Mouse (Mus musculus) liver, postnatal 0 days (tissue): ENCODE data around the gene Drd3. TPM values are rescaled to one million over a fixed set of nuclear protein-coding genes. Genes with fewer than 3 reads are reported as not detected.
A peak's percentile ranks its signal among the peaks of the same experiment; 100 is the strongest.

Experiments
- ATAC-seq: fragments of 200-750 bp; cut with Nextera tagmentation; 2 replicates; pipeline ENCODE4 v1.8.0; 2017; ENCODE audit warnings: mild to moderate bottlenecking, moderate library complexity
- DNase-seq: peaks from one replicate; pipeline ENCODE4 v3.0.0-alpha.2; 2016
- H3K27ac ChIP-seq: fragments of 300-500 bp; sonication (generic); 2 replicates; pipeline ENCODE4 v1.5.1; 2014; ENCODE audit warnings: antibody characterized with exemption, moderate library complexity, mild to moderate bottlenecking, low read depth
- H3K27me3 ChIP-seq: fragments of 300-500 bp; sonication (generic); 2 replicates; pipeline ENCODE4 v1.6.1; 2014; ENCODE audit warnings: low read length, control low read depth, mixed read lengths; ENCODE audit not compliant: insufficient read depth
- H3K36me3 ChIP-seq: fragments of 300-500 bp; sonication (generic); replicated peaks from 2 replicates; pipeline ENCODE4 v1.6.1; 2014; ENCODE audit warnings: mild to moderate bottlenecking, control low read depth, low read length, moderate library complexity, mixed read lengths; ENCODE audit not compliant: insufficient read depth
- H3K4me1 ChIP-seq: fragments of 300-500 bp; sonication (generic); 2 replicates; pipeline ENCODE4 v1.6.1; 2014; ENCODE audit warnings: antibody characterized with exemption, mild to moderate bottlenecking, control low read depth; ENCODE audit not compliant: insufficient read depth
- H3K4me2 ChIP-seq: fragments of 300-500 bp; sonication (generic); 2 replicates; pipeline ENCODE4 v1.6.1; 2014; ENCODE audit warnings: low read depth, mild to moderate bottlenecking, low read length, moderate library complexity, mixed read lengths
- H3K4me3 ChIP-seq: fragments of 300-500 bp; sonication (generic); 2 replicates; pipeline ENCODE4 v1.5.1; 2014; ENCODE audit warnings: low read depth, low read length
- H3K9ac ChIP-seq: fragments of 300-500 bp; sonication (generic); replicated peaks from 2 replicates; pipeline ENCODE4 v1.6.1; 2014; ENCODE audit warnings: mild to moderate bottlenecking, moderate library complexity
- H3K9me3 ChIP-seq: fragments of 300-500 bp; sonication (generic); 2 replicates; pipeline ENCODE4 v1.6.1; 2016; ENCODE audit warnings: mild to moderate bottlenecking, control low read depth, low read length, mixed read lengths
- CTCF ChIP-seq: sonication (generic); IDR thresholded peaks from 2 replicates; pipeline ENCODE4 v1.5.1; 2016; ENCODE audit warnings: antibody characterized with exemption, low read depth
- EP300 ChIP-seq: IDR thresholded peaks from 2 replicates; pipeline ENCODE4 v1.6.1; 2016; ENCODE audit warnings: antibody characterized with exemption, low read depth, mild to moderate bottlenecking
- WGBS: fragments of 180-500 bp; shearing (Covaris S2); extraction: QIAGEN DNeasy Blood & Tissue Kit; methylation state at CpG from one replicate; pipeline ENCODE4 v1.1.7; 2014; ENCODE audit not compliant: insufficient replicate concordance; 5-methylcytosine and 5-hydroxymethylcytosine counted together
- polyA plus RNA-seq: library from polyadenylated mRNA; unstranded; fragments of >200 nt; fragmentation: Nextera tagmentation; extraction: Ambion mirVana; gene quantifications from 2 replicates; pipeline ENCODE4 v1.2.1, GENCODE M21; 2015

Gene Drd3
- polyA plus RNA-seq, 1 experiment from 2014 or later = not detected

GRCm38 (mm10) chr16:43799541-43799940 is 45.7 kb downstream of the Drd3 start:
- TF ChIP-seq EP300 = no peak
- no peak for TF ChIP-seq CTCF
- ATAC-seq (no peak), DNase-seq (no peak)
- Histone ChIP-seq H3K4me1 (no peaks in the 10 kb centered on the region), H3K9me3 (no peaks in the 10 kb centered on the region), H3K27me3 (no peaks in the 10 kb centered on the region), H3K4me3 (no peak overlapping the region), H3K27ac (no peak overlapping the region), H3K36me3 (no peaks in the 10 kb centered on the region), H3K9ac (no peak overlapping the region), H3K4me2 (no peak overlapping the region)
- 62% methylated on average over 4 of the region's 4 CpGs for WGBS

DNA sequence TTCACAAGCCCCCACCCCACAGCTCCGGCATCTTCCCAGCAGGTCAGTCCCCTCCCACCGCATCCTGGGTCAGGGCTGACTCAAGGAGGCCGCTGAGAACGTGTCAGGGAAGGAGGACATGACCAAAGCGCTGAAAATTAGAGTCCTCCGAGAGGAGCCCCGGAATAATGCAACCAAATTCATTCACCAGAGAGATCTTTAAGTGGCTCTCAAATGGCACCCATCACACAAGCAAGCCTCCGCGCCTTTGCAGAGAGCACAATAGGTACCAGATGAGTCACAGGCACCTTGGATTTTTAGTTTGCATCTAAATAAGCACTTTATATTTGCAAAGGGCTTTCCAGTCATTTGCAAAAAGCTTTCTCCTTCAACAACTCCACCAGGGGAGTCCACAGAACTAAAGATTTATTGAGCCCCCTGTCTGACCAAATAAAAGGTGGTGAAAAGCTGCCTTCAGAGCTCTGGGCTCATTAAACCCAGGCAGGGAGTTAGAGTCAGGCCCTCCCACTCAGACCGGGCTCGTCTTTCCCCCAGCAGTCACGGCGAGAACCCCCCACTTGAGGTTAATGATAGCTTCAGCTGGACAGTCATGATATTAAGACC is 46.4 kb downstream of the Drd3 start:
- DNase-seq (no peak), ATAC-seq (no peak)
- Histone ChIP-seq H3K27ac (no peak overlapping the region), H3K9ac (no peak overlapping the region), H3K4me1 (no peaks in the 10 kb centered on the region), H3K4me2 (no peak overlapping the region), H3K4me3 (no peak overlapping the region), H3K27me3 (no peaks in the 10 kb centered on the region), H3K9me3 (no peaks in the 10 kb centered on the region), H3K36me3 (no peaks in the 10 kb centered on the region)
- WGBS = 38% methylated on average over 13 of the region's 13 CpGs
- TF ChIP-seq CTCF (no peak), EP300 (no peak)

DNA sequence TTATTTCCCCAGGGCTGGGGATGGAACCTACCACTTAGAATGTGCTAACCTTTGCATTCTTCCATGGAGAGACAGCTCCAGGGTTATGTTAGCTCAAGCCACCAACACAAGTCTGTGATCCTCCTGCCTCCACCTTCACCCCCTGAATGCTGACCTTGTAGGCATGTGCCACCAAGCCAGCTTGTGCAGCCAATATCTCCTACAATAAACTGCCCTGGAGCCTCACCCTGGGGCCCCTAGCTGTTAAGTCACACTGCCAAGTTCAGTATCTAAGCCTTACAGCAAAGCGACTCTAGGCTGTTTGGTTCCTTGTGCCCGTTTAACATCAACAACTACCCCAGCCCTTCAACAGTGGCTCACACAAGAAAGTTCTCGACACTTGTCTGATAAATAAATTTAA is 47.3 kb downstream of the Drd3 start:
- Histone ChIP-seq H3K4me3 (no peak overlapping the region), H3K27ac (no peak overlapping the region), H3K36me3 (no peaks in the 10 kb centered on the region), H3K9me3 (no peaks in the 10 kb centered on the region), H3K27me3 (no peaks in the 10 kb centered on the region), H3K4me2 (no peak overlapping the region), H3K9ac (no peak overlapping the region), H3K4me1 (no peaks in the 10 kb centered on the region)
- DNase-seq (no peak), ATAC-seq (no peak)
- TF ChIP-seq EP300 = no peak
- TF ChIP-seq CTCF = no peak
- WGBS = 76% methylated on average over 3 of the region's 3 CpGs

DNA sequence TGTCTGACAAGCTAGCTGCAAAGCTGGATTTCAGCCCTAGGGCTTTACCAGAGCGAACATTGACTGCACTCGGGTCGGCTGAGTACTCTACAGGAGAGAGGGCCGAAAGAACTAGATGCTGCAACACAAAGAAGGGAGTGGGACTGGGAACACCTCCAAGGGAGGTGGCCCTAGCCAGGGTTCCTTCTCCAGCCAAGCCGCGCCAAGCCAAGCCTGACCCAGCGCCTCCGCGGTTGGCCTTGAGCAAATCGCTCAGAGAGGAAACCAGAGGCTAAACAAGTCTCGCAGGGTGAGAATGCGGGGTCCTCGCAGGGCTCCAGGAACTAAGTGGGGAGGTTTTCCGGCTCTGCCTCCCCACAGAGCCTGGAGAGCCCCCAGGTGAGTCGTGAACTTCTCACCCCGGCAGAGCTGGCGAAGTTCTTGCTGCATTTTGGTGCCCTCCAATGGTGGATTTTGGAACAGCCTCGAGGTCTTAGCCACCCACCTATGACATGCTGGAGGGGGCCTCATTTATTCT is 48.0 kb downstream of the Drd3 start:
- no peaks in the 10 kb centered on the region for H3K9me3 ChIP-seq
- ATAC-seq = peak; percentile 44; the same call in 1 of the 2 replicates
- H3K36me3 ChIP-seq = no peaks in the 10 kb centered on the region
- peak overlapping the region; percentile 25; the same call in 1 of the 2 replicates for H3K4me3 ChIP-seq
- no peaks in the 10 kb centered on the region for H3K4me1 ChIP-seq
- H3K27ac ChIP-seq = no peak overlapping the region
- TF ChIP-seq CTCF (peak; percentile 67), EP300 (no peak)
- H3K27me3 ChIP-seq = no peaks in the 10 kb centered on the region
- peak overlapping the region; percentile 76 for H3K4me2 ChIP-seq
- H3K9ac ChIP-seq = peak overlapping the region; percentile 12; the same call in 1 of the 2 replicates
- WGBS = 6% methylated on average over 18 of the region's 18 CpGs
- DNase-seq = peak; percentile 66

- TF ChIP-seq EP300 = no peak
- TF ChIP-seq CTCF = no peak
- WGBS = 53% methylated on average over 5 of the region's 5 CpGs
- Histone ChIP-seq H3K36me3 (no peaks in the 10 kb centered on the region), H3K4me1 (no peaks in the 10 kb centered on the region), H3K27ac (no peak overlapping the region), H3K9me3 (no peaks in the 10 kb centered on the region), H3K27me3 (no peaks in the 10 kb centered on the region), H3K4me3 (no peak overlapping the region), H3K4me2 (no peak overlapping the region), H3K9ac (no peak overlapping the region)
- DNase-seq (no peak), ATAC-seq (no peak)
These were observed 48.6 kb downstream of the Drd3 start for GRCm38 (mm10) chr16:43802466-43802865.

GRCm38 (mm10) chr16:43804364-43804763 is 50.5 kb downstream of the Drd3 start:
- TF ChIP-seq CTCF = no peak
- TF ChIP-seq EP300 = no peak
- H3K36me3 ChIP-seq = no peaks in the 10 kb centered on the region
- ATAC-seq (no peak), DNase-seq (no peak)
- no peak overlapping the region for H3K4me3 ChIP-seq
- WGBS = 74% methylated on average over 6 of the region's 6 CpGs
- no peaks in the 10 kb centered on the region for H3K9me3 ChIP-seq
- H3K27me3 ChIP-seq = no peaks in the 10 kb centered on the region
- H3K27ac ChIP-seq = no peak overlapping the region
- H3K4me1 ChIP-seq = no peaks in the 10 kb centered on the region
- H3K4me2 ChIP-seq = no peak overlapping the region
- H3K9ac ChIP-seq = no peak overlapping the region
